Mouse (Mus musculus) midbrain, postnatal 0 days (tissue): ENCODE data around the gene Arl3. TPM values are rescaled to one million over a fixed set of nuclear protein-coding genes. Genes with fewer than 3 reads are reported as not detected.

Source experiments
- ATAC-seq: fragments of 200-750 bp; cut with Nextera tagmentation; 2 replicates; pipeline ENCODE4 v1.8.0; 2017; ENCODE audit warnings: moderate number of reproducible peaks, mild to moderate bottlenecking, moderate TSS enrichment, moderate library complexity; ENCODE audit not compliant: low FRiP score
- DNase-seq: peaks from one replicate; pipeline ENCODE4 v3.0.0-alpha.2; 2015; ENCODE audit warnings: low spot score
- H3K27ac ChIP-seq: fragments of 300-500 bp; sonication (generic); 2 replicates; pipeline ENCODE4 v1.5.1; 2014; ENCODE audit warnings: low read depth, mild to moderate bottlenecking, low read length, mixed read lengths
- H3K27me3 ChIP-seq: fragments of 300-500 bp; sonication (generic); 2 replicates; pipeline ENCODE4 v1.6.1; 2014; ENCODE audit warnings: low read length, control low read depth, mixed read lengths; ENCODE audit not compliant: insufficient read depth
- H3K36me3 ChIP-seq: fragments of 300-500 bp; sonication (generic); 2 replicates; pipeline ENCODE4 v1.6.1; 2014; ENCODE audit warnings: low read length, control low read depth, mixed read lengths; ENCODE audit not compliant: insufficient read depth
- H3K4me1 ChIP-seq: fragments of 300-500 bp; sonication (generic); 2 replicates; pipeline ENCODE4 v1.6.1; 2014; ENCODE audit warnings: mild to moderate bottlenecking, control low read depth, antibody characterized with exemption, low read length, mixed read lengths; ENCODE audit not compliant: insufficient read depth
- H3K4me2 ChIP-seq: fragments of 300-500 bp; sonication (generic); 2 replicates; pipeline ENCODE4 v1.6.1; 2014; ENCODE audit warnings: low read depth, mild to moderate bottlenecking, low read length, mixed read lengths; ENCODE audit not compliant: poor library complexity, severe bottlenecking
- H3K4me3 ChIP-seq: fragments of 300-500 bp; sonication (generic); 2 replicates; pipeline ENCODE4 v1.5.1; 2014; ENCODE audit warnings: low read depth, mild to moderate bottlenecking, low read length, moderate library complexity
- H3K9ac ChIP-seq: fragments of 300-500 bp; sonication (generic); replicated peaks from 2 replicates; pipeline ENCODE4 v1.6.1; 2014; ENCODE audit warnings: mild to moderate bottlenecking, low read length, moderate library complexity, mixed read lengths; ENCODE audit not compliant: poor library complexity, severe bottlenecking
- H3K9me3 ChIP-seq: fragments of 300-500 bp; sonication (generic); 2 replicates; pipeline ENCODE4 v1.6.1; 2016; ENCODE audit warnings: low read length, control low read depth
- CTCF ChIP-seq: IDR thresholded peaks from 2 replicates; pipeline ENCODE4 v1.5.1; 2016; ENCODE audit warnings: antibody characterized with exemption, mild to moderate bottlenecking
- WGBS: fragments of 180-500 bp; shearing (Covaris S2); extraction: QIAGEN DNeasy Blood & Tissue Kit; methylation state at CpG from one replicate; pipeline ENCODE4 v1.1.7; 2014; 5-methylcytosine and 5-hydroxymethylcytosine counted together
- polyA plus RNA-seq: library from polyadenylated mRNA; unstranded; fragments of >200 nt; fragmentation: Nextera tagmentation; extraction: Ambion mirVana; gene quantifications from 2 replicates; pipeline ENCODE4 v1.2.1, GENCODE M21; 2015
- total RNA-seq: library from RNA; depleted of rRNA; stranded (reverse); fragments of >200 nt; gene quantifications from 2 replicates; pipeline ENCODE4 v1.2.3, GENCODE M21; 2014

Arl3 gene
- total and polyA plus RNA-seq, 2 experiments from 2014 or later, result 109 to 194 TPM

- ATAC-seq, result no peak
- WGBS, result 85% methylated on average over 14 of the region's 14 CpGs
- no peaks in the 10 kb centered on the region for H3K4me1 ChIP-seq
- DNase-seq, result no peak
- no peaks in the 10 kb centered on the region for H3K27me3 ChIP-seq
- no peak for TF ChIP-seq CTCF
- H3K36me3 ChIP-seq, result peaks cover 3% of the 10 kb centered on the region
- H3K9me3 ChIP-seq, result no peaks in the 10 kb centered on the region
- no peak overlapping the region for H3K4me3 ChIP-seq
- H3K9ac ChIP-seq, result no peak overlapping the region
- H3K4me2 ChIP-seq, result no peak overlapping the region
- H3K27ac ChIP-seq, result peak overlapping the region; percentile 57; the same call in 1 of the 2 replicates
Measured at GRCm38 (mm10) chr19:46562581-46563515, 10.2 kb downstream of the Arl3 start.

GRCm38 (mm10) chr19:46562132-46562531 is 10.9 kb downstream of the Arl3 start:
- H3K4me1 ChIP-seq, result no peaks in the 10 kb centered on the region
- no peak overlapping the region for H3K4me2 ChIP-seq
- 25% methylated on average over 1 of the region's 1 CpGs for WGBS
- no peak overlapping the region for H3K4me3 ChIP-seq
- peak overlapping the region; percentile 57; the same call in 1 of the 2 replicates for H3K27ac ChIP-seq
- ATAC-seq (no peak), DNase-seq (peak; percentile 80)
- no peaks in the 10 kb centered on the region for H3K27me3 ChIP-seq
- no peaks in the 10 kb centered on the region for H3K9me3 ChIP-seq
- H3K36me3 ChIP-seq, result peaks cover 5% of the 10 kb centered on the region
- TF ChIP-seq CTCF, result peak; percentile 86
- no peak overlapping the region for H3K9ac ChIP-seq

GRCm38 (mm10) chr19:46558631-46559030 is 14.4 kb downstream of the Arl3 start:
- TF ChIP-seq CTCF, result no peak
- WGBS, result 76% methylated on average over 12 of the region's 12 CpGs
- Histone ChIP-seq H3K9me3 (no peaks in the 10 kb centered on the region), H3K9ac (no peak overlapping the region), H3K4me2 (no peak overlapping the region), H3K27me3 (no peaks in the 10 kb centered on the region), H3K36me3 (peaks cover 11% of the 10 kb centered on the region), H3K4me1 (no peaks in the 10 kb centered on the region), H3K4me3 (no peak overlapping the region), H3K27ac (no peak overlapping the region; the same call in 1 of the 2 replicates)
- no peak for ATAC-seq
- no peak for DNase-seq

- Histone ChIP-seq H3K9ac (no peak overlapping the region), H3K4me1 (no peaks in the 10 kb centered on the region), H3K27ac (no peak overlapping the region), H3K4me3 (no peak overlapping the region), H3K9me3 (no peaks in the 10 kb centered on the region), H3K4me2 (no peak overlapping the region), H3K27me3 (no peaks in the 10 kb centered on the region), H3K36me3 (peaks cover 11% of the 10 kb centered on the region)
- no peak for TF ChIP-seq CTCF
- DNase-seq, result no peak
- no peak for ATAC-seq
- 83% methylated on average over 8 of the region's 8 CpGs for WGBS
Measured at GRCm38 (mm10) chr19:46558009-46558408, 15.0 kb downstream of the Arl3 start.

GRCm38 (mm10) chr19:46553541-46553955 is 19.4 kb downstream of the Arl3 start:
- WGBS, result 43% methylated on average over 11 of the region's 11 CpGs
- no peak overlapping the region for H3K4me3 ChIP-seq
- H3K9ac ChIP-seq, result no peak overlapping the region
- no peaks in the 10 kb centered on the region for H3K9me3 ChIP-seq
- DNase-seq (peak; percentile 80), ATAC-seq (no peak)
- peaks cover 32% of the 10 kb centered on the region for H3K36me3 ChIP-seq
- H3K4me2 ChIP-seq, result no peak overlapping the region
- 0 out of 2 replicates have a peak overlapping the region, but pooled peaks have one; percentile 32 for H3K27ac ChIP-seq
- H3K4me1 ChIP-seq, result no peaks in the 10 kb centered on the region
- TF ChIP-seq CTCF, result no peak
- no peaks in the 10 kb centered on the region for H3K27me3 ChIP-seq

- H3K4me2 ChIP-seq, result no peak overlapping the region
- H3K4me1 ChIP-seq, result no peaks in the 10 kb centered on the region
- no peaks in the 10 kb centered on the region for H3K9me3 ChIP-seq
- no peak for TF ChIP-seq CTCF
- H3K9ac ChIP-seq, result no peak overlapping the region
- H3K27ac ChIP-seq, result no peak overlapping the region
- H3K4me3 ChIP-seq, result no peak overlapping the region
- H3K27me3 ChIP-seq, result no peaks in the 10 kb centered on the region
- ATAC-seq (no peak), DNase-seq (no peak)
- 98% methylated on average over 3 of the region's 4 CpGs for WGBS
- peaks cover 29% of the 10 kb centered on the region for H3K36me3 ChIP-seq
Measured at GRCm38 (mm10) chr19:46552496-46552895, 20.5 kb downstream of the Arl3 start.
